Mouse (Mus musculus) cortical plate, adult 2 months (tissue): ENCODE data around the gene Erc2.

Experiments used
- CTCF ChIP-seq: fragments of 200-500 bp; IDR thresholded peaks from 2 replicates; pipeline ENCODE4 v1.5.1; 2011; ENCODE audit warnings: mild to moderate bottlenecking, control low read depth, low read length; ENCODE audit not compliant: insufficient read depth; ENCODE audit errors: extremely low read depth
- POLR2A ChIP-seq: fragments of 200-500 bp; IDR thresholded peaks from 2 replicates; pipeline ENCODE4 v1.6.1; 2011; ENCODE audit warnings: mild to moderate bottlenecking, low read length, control low read depth; ENCODE audit not compliant: insufficient read depth; ENCODE audit errors: extremely low read depth

- TF ChIP-seq POLR2A (no peak), CTCF (no peak)
Measured at GRCm38 (mm10) chr14:28271846-28272245, 649.6 kb downstream of the Erc2 start.
